Mouse (Mus musculus): Measurements from ENCODE around the gene Rmi1.
"Not testable (repeated sequence)": the region's sequence is repeated elsewhere in the genome, so short reads cannot be mapped to it uniquely, and the experiment has no call there.

Rmi1 gene

DNA sequence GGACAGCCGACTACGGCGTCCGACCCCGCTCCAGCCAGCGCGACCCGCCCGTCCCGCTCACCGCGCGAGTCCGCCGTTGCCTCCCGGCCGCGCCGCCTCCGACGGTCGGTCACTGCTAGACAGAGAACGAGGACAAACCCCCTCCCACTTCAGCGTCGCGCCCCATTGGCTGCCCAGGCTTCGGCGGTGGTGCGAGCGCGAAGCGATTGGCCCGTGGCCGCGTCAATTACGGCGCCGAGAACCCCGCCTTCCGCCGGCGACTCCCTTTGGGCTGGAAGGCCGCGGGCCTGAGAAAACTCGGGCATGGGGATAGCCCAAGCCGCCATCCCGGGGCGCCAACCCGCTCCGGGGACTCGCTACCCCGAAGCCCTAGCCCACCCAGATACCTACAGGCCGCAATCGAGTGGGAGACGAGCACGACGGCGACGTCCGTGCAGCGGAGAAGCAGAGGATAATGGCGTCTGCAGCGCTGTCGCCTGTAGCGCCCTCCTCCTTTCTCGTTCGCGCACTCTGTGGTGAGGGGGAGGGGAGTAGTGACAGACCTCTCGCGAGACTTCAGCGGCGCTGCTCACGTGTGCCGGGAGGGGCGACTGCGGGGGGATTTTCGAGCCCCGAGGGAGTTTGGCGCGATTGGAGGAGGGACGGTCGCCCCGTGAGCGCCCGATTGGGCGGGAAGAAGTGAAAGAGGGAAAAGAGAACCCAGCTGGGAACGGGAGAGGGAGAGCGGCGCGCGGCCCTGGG is at the start of gene Rmi1:
Gene Rmi1, plus strand, starts transcription at position 246 of the 741 bp plus-strand sequence.
- DNase-seq (ENCODE audit: low spot score in 2 of 2) = peak; percentile 95 to 97

- DNase-seq (ENCODE audit: low spot score in 2 of 2) = no peak
These were observed 49.1 kb upstream of the Rmi1 start for GRCm38 (mm10) chr13:58352996-58353395.

DNA sequence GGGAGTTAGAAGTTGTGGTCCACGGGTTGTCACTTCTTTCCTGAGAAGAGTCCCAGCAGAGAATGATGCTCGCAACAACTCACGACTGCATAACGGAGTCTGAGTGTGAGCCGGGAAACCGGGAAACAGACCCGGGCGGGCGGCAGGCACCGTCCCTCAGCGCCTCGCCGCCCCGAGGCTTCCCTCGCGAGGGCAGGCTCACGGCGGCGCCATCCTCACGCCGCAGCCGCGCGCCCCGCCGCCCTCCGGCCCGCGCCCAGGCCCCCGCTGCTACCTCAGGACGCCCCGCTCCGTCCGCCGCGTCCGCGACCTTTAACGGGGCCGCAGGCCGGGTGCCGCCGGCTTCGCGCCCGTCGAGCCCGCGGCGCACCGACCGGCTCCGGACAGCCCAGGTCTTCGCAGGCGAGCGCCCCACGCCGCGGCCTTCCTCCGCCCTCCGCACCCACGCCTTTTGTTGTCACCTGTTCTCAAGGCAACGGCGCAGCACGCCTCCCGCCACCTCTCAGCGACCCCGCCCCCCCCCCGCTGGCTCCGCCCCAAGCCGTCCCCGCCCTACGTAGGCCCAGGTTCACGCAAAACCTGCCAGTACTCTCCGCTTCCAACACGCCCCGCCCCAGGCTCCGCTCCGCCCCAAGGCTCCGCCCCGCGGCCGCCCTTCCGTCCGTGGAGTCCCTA is 43.3 kb upstream of the Rmi1 start, which contains the start of gene Kif27:
Gene Kif27, minus strand, starts transcription at position 494 of the 675 bp plus-strand sequence.
- peak; percentile 20 to 40 for DNase-seq (ENCODE audit: low spot score in 2 of 2)

- DNase-seq (ENCODE audit: low spot score in 2 of 2) = no peak
These were observed 42.8 kb upstream of the Rmi1 start for GRCm38 (mm10) chr13:58359304-58359653.

- no peak for DNase-seq (ENCODE audit: low spot score in 2 of 2)
These were observed 37.5 kb upstream of the Rmi1 start for GRCm38 (mm10) chr13:58364353-58365175.

GRCm38 (mm10) chr13:58365179-58365578 is 36.9 kb upstream of the Rmi1 start:
- DNase-seq (ENCODE audit: low spot score in 2 of 2) = not testable (repeated sequence)

- DNase-seq (ENCODE audit: low spot score in 2 of 2) = no peak
These were observed 35.7 kb upstream of the Rmi1 start for GRCm38 (mm10) chr13:58366373-58366772.

- DNase-seq (ENCODE audit: low spot score in 2 of 2) = no peak
These were observed 34.4 kb upstream of the Rmi1 start for GRCm38 (mm10) chr13:58367641-58368040.

GRCm38 (mm10) chr13:58368835-58369234 is 33.2 kb upstream of the Rmi1 start:
- DNase-seq (ENCODE audit: low spot score in 2 of 2) = no peak

GRCm38 (mm10) chr13:58372278-58373152 is 29.5 kb upstream of the Rmi1 start:
- no peak for DNase-seq (ENCODE audit: low spot score in 2 of 2)

DNA sequence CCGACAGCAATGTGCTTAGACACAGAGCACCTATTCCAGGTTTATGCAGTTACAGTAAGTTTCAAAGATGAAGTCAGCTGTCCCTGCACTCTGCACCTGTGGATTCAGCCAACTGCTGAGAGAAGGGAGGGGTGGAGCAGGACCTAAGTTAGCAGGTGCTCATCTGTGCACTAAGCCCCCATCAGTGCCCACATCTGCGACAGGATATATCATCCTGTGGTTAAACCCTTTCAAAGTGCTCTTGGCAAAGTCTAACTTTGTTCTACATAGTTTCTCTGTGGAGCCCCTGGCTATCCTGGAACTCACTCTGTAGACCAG is 28.9 kb upstream of the Rmi1 start:
- no peak for DNase-seq (ENCODE audit: low spot score in 2 of 2)

DNA sequence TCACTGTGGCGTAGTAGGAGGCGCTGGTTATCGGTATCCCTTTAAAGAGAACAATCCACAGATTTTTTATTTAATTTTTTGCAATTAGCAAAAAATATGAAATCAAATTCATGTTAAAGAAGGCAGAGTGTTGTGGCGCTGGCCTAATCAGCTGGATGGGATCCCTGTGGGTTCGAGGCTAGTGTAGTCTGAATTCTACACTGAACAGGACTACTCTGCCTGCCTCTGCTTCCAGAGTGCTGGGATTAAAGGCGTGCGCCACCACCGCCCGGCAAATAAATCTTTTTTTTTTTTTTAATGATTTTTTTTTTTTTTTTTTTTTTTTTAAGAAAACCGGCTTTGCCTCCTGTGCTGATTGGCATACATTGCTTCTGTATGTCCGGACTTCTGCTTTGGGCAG is 17.7 kb upstream of the Rmi1 start:
- no peak for DNase-seq (ENCODE audit: low spot score in 2 of 2)

GRCm38 (mm10) chr13:58384779-58385546 is 17.1 kb upstream of the Rmi1 start, which contains the start of gene 2210016F16Rik:
Gene 2210016F16Rik (minus strand): TSS chr13:58385225.
- peak; percentile 31 to 36 for DNase-seq (ENCODE audit: low spot score in 2 of 2)

DNA sequence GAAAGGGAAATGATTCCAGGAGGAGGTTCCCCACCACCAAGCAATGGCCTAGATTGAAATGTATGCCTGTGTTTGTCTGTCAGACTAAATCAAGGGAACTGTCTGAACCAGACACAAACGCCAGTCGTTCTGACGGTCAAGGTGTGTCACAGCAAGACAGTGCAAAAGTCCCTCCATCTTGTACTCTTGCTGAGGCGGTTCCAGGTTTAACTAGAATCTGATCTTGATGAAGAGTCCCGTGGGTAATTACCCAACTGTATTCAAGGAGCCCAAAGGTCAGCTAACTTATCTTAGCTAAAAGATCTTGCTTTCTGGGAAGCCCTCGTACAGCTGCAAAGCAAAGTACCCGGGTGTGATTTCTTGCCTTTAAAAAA is 16.5 kb upstream of the Rmi1 start:
- DNase-seq (ENCODE audit: low spot score in 2 of 2) = no peak

GRCm38 (mm10) chr13:58387948-58388347 is 14.1 kb upstream of the Rmi1 start:
- peak; percentile 44 to 71 for DNase-seq (ENCODE audit: low spot score in 2 of 2)

GRCm38 (mm10) chr13:58388379-58388778 is 13.7 kb upstream of the Rmi1 start:
- no peak for DNase-seq (ENCODE audit: low spot score in 2 of 2)

- no peak for DNase-seq (ENCODE audit: low spot score in 2 of 2)
These were observed 12.6 kb upstream of the Rmi1 start for GRCm38 (mm10) chr13:58389324-58389951.

- DNase-seq (ENCODE audit: low spot score in 2 of 2) = not testable (repeated sequence)
These were observed 7.7 kb upstream of the Rmi1 start for GRCm38 (mm10) chr13:58394392-58394791.

DNA sequence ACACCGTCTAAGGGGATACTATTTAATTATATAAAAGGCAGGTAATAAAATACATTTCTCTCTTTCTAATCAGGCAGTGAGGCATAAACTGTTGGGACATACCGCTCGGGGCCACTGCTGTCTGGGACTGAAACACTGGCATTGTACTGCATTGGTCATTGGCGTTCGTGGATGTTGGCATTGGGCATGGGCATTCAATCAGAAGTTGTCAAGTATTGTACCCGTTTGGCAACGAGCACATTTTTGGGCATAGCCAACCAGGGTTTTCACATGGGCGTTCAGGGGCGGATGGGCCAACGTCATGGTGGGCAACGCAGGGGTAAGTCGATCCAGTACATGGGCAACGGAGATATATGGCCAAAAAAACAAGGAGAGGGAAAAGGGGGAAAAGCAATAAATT is 4.4 kb upstream of the Rmi1 start:
- DNase-seq (ENCODE audit: low spot score in 2 of 2) = no peak

DNA sequence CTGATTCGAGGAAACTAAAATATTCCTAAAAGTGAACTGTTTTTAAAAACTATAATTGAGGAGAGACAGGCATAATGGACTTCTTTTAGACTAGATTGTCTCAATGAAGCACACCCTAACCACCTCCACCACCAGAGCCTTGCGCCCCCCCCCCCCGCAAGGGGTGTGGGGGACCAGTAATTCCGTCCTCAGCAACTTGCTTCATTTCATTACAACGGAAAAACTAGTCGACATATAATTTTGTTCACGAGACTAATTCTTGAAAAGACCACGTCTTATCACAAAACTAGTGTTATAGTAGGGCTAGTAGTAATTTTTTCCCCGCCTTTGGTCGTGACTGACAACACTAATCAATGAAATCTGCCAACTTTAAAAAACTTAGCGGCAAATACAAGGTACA is 1.5 kb upstream of the Rmi1 start:
- no peak for DNase-seq (ENCODE audit: low spot score in 2 of 2)

Measured in frontal cortex, postnatal 14 days (tissue).